In genomic region chr15:99817343-99818235, GRCm38 (mm10) we compare ENCODE assay signal across 8 mouse cellular contexts. TPM values are rescaled to one million over a fixed set of nuclear protein-coding genes. Genes with fewer than 3 reads are reported as not detected.
DNase-seq lines count a peak whose midpoint lies in the region; ATAC-seq and TF ChIP-seq lines count a peak whose summit lies in the region.

No protein-coding gene starts in this region.

- ATAC-seq in embryonic facial prominence, embryonic 12.5 days (ENCODE audit: insufficient number of reproducible peaks, insufficient read depth, low FRiP score, low TSS enrichment) = no peak
- 0 out of 2 replicates have a peak, but pooled peaks have one; percentile 29 for ATAC-seq in intestine, embryonic 15.5 days
- 0 out of 2 replicates have a peak, but pooled peaks have one; percentile 22 for ATAC-seq in neural tube, embryonic 13.5 days (ENCODE audit: low read depth)

- H3K4me2 ChIP-seq in embryonic facial prominence, embryonic 12.5 days (replicated peaks) = peak overlapping the region; percentile 57
- peak overlapping the region; percentile 57 for H3K4me2 ChIP-seq in intestine, embryonic 15.5 days (replicated peaks)
- H3K4me2 ChIP-seq in neural tube, embryonic 13.5 days = peak overlapping the region; percentile 51

- peak overlapping the region; percentile 100 for H3K27ac ChIP-seq in embryonic facial prominence, embryonic 12.5 days
- H3K27ac ChIP-seq in intestine, embryonic 15.5 days = peak overlapping the region; percentile 87
- H3K27ac ChIP-seq in neural tube, embryonic 13.5 days (replicated peaks) = peak overlapping the region; percentile 91

- H3K9me3 ChIP-seq in embryonic facial prominence, embryonic 12.5 days = 0 out of 2 replicates have a peak, but pooled peaks cover 3% of the 10 kb centered on the region
- no peaks in the 10 kb centered on the region for H3K9me3 ChIP-seq in intestine, embryonic 15.5 days
- H3K9me3 ChIP-seq in neural tube, embryonic 13.5 days = no peaks in the 10 kb centered on the region

- no peak for DNase-seq in lung, adult 2 months
- no peak for DNase-seq in lung, postnatal 10 days
- DNase-seq in cerebellum, adult 8-10 months = no peak
- DNase-seq in layer of hippocampus, postnatal 10 days (ENCODE audit: low spot score in 2 of 2) = no peak
- no peak for DNase-seq in spleen, adult 18-20 months

- WGBS in lung, adult 2 months = 24% methylated on average over 8 of the region's 8 CpGs
- 12% methylated on average over 8 of the region's 8 CpGs for WGBS in embryonic facial prominence, embryonic 12.5 days
- 35% methylated on average over 8 of the region's 8 CpGs for WGBS in intestine, embryonic 15.5 days
- WGBS in neural tube, embryonic 13.5 days = 24% methylated on average over 8 of the region's 8 CpGs

- H3K4me3 ChIP-seq in lung, adult 2 months (replicated peaks; ENCODE audit: extremely low read depth, low read depth, low read length) = peak overlapping the region; percentile 42
- peak overlapping the region; percentile 60 for H3K4me3 ChIP-seq in embryonic facial prominence, embryonic 12.5 days
- peak overlapping the region; percentile 44 for H3K4me3 ChIP-seq in intestine, embryonic 15.5 days (replicated peaks)
- peak overlapping the region; percentile 35 for H3K4me3 ChIP-seq in neural tube, embryonic 13.5 days

- no peak for TF ChIP-seq POLR2A in lung, adult 2 months (IDR thresholded peaks at IDR 0.05; ENCODE audit: borderline replicate concordance, extremely low read depth, low read depth, low read length)

- peaks cover 9% of the 10 kb centered on the region; the same call in 1 of the 2 replicates for H3K4me1 ChIP-seq in lung, adult 2 months (ENCODE audit: control insufficient read depth, insufficient read depth, low read length)
- peaks cover 19% of the 10 kb centered on the region for H3K4me1 ChIP-seq in embryonic facial prominence, embryonic 12.5 days
- H3K4me1 ChIP-seq in intestine, embryonic 15.5 days (replicated peaks) = peaks cover 6% of the 10 kb centered on the region; the same call in 1 of the 2 replicates
- peaks cover 38% of the 10 kb centered on the region for H3K4me1 ChIP-seq in neural tube, embryonic 13.5 days (replicated peaks)

- TF ChIP-seq CTCF in lung, adult 2 months (IDR thresholded peaks at IDR 0.05; ENCODE audit: insufficient read depth, low read length) = no peak

- H3K27me3 ChIP-seq in embryonic facial prominence, embryonic 12.5 days = no peaks in the 10 kb centered on the region
- H3K27me3 ChIP-seq in intestine, embryonic 15.5 days (replicated peaks) = no peaks in the 10 kb centered on the region
- no peaks in the 10 kb centered on the region for H3K27me3 ChIP-seq in neural tube, embryonic 13.5 days

- peak overlapping the region; percentile 59 for H3K9ac ChIP-seq in embryonic facial prominence, embryonic 12.5 days
- 0 out of 2 replicates have a peak overlapping the region, but pooled peaks have one; percentile 10 for H3K9ac ChIP-seq in intestine, embryonic 15.5 days
- H3K9ac ChIP-seq in neural tube, embryonic 13.5 days = peak overlapping the region; percentile 64

- H3K36me3 ChIP-seq in embryonic facial prominence, embryonic 12.5 days = peaks cover 22% of the 10 kb centered on the region
- H3K36me3 ChIP-seq in intestine, embryonic 15.5 days = peaks cover 6% of the 10 kb centered on the region
- H3K36me3 ChIP-seq in neural tube, embryonic 13.5 days = peaks cover 7% of the 10 kb centered on the region; the same call in 1 of the 2 replicates

RNA-seq across cellular contexts. Expression of gene Cers5, which starts 44.9 kb away (rescaled TPM):
- polyA plus RNA-seq in lung, adult 2 months (2012; rRNA removed) = 37.2 and 53.4 TPM in 2 replicates
- 70.1 and 74.9 TPM in 2 replicates for polyA plus RNA-seq in embryonic facial prominence, embryonic 12.5 days (2016; fragmentation: Nextera tagmentation; extraction: Ambion mirVana)
- polyA plus RNA-seq in intestine, embryonic 15.5 days (2015; fragmentation: Nextera tagmentation; extraction: Ambion mirVana) = 48.1 and 49.5 TPM in 2 replicates
- 77.2 and 77.6 TPM in 2 replicates for polyA plus RNA-seq in neural tube, embryonic 13.5 days (2015; fragmentation: Nextera tagmentation; extraction: Ambion mirVana)
- total RNA-seq in layer of hippocampus, postnatal 10 days (2021) = 10 to 100 TPM; 39.0 to 44.3 TPM

RNA-seq across cellular contexts. Expression of gene Lima1, which starts 57.7 kb away (rescaled TPM):
- 23.6 and 29.7 TPM in 2 replicates for polyA plus RNA-seq in lung, adult 2 months (2012; rRNA removed)
- polyA plus RNA-seq in embryonic facial prominence, embryonic 12.5 days (2016; fragmentation: Nextera tagmentation; extraction: Ambion mirVana) = 86.5 and 92.7 TPM in 2 replicates
- 86.5 and 96.4 TPM in 2 replicates for polyA plus RNA-seq in intestine, embryonic 15.5 days (2015; fragmentation: Nextera tagmentation; extraction: Ambion mirVana)
- 28.4 and 35.5 TPM in 2 replicates for polyA plus RNA-seq in neural tube, embryonic 13.5 days (2015; fragmentation: Nextera tagmentation; extraction: Ambion mirVana)
- total RNA-seq in layer of hippocampus, postnatal 10 days (2021) = 10 to 100 TPM; 15.3 to 15.5 TPM

Comparison
In these comparisons a context has a peak if more than half of its experiments do, and no peak if none do; other contexts are left out.
1. H3K9ac ChIP-seq: peak in every context shown above with its lines; median percentile 64 in neural tube, embryonic 13.5 days; 59 in embryonic facial prominence, embryonic 12.5 days; 10 in intestine, embryonic 15.5 days.